Mouse (Mus musculus): ENCODE measurements around the gene Cstf3. TPM values are rescaled to one million over a fixed set of nuclear protein-coding genes. Genes with fewer than 3 reads are reported as not detected.

The Cstf3 gene
- 10 to 100 TPM; 27.7 to 30.1 TPM for total RNA-seq (2023)

GRCm38 (mm10) chr2:104590068-104590828 lies at the start of gene Cstf3:
Gene Cstf3 (plus strand): TSS chr2:104590523.

GRCm38 (mm10) chr2:104711585-104712485 lies 121.5 kb downstream of the Cstf3 start, which contains the start of gene Tcp11l1:
Gene Tcp11l1 (minus strand): TSS chr2:104712169.

Other genes with a start within 250 kb of the Cstf3 start
- gene D430041D05Rik, start 179.5 kb upstream of the Cstf3 start, total RNA-seq (2023): not detected
- 10 to 100 TPM; 39.3 to 43.0 TPM for gene Hipk3, start 96.1 kb upstream of the Cstf3 start, total RNA-seq (2023)
- gene Tcp11l1, start 121.6 kb downstream of the Cstf3 start, total RNA-seq (2023): 1 to 10 TPM; 2.6 to 7.5 TPM
- not detected for gene Pin1rt1, start 125.9 kb downstream of the Cstf3 start, total RNA-seq (2023)
- 1 to 10 TPM; 4.8 to 7.3 TPM for gene Depdc7, start 152.4 kb downstream of the Cstf3 start, total RNA-seq (2023)
- 1 to 10 TPM; 6.7 to 8.1 TPM for gene Qser1, start 226.2 kb downstream of the Cstf3 start, total RNA-seq (2023)

Measured in neutrophil, adult 83 days (primary cell).